Mouse (Mus musculus): ENCODE measurements at regions not wholly inside any gene's neighbourhood (a gene's known extent, or its start where the extent isn't known, plus 50 kb on each side); places are given as distances from the start of the nearest gene placed in this dataset.

GRCm38 (mm10) chr2:9693351-9693750, 187.7 kb upstream of the 4930412O13Rik start:
- H3K36me3 ChIP-seq (ENCODE audit: control insufficient read depth in 1 of 2, insufficient read depth in 2 of 2, low read length in 2 of 2): no peaks in the 10 kb centered on the region
- no peak for DNase-seq (ENCODE audit: low read depth, low spot score)
- H3K4me3 ChIP-seq (ENCODE audit: control insufficient read depth in 1 of 2, insufficient read depth in 1 of 2, low read depth in 2 of 2, low read length in 2 of 2): no peak overlapping the region
- TF ChIP-seq GATA1 (IDR thresholded peaks at IDR 0.05; ENCODE audit: low read depth, low read length) (no peak), POLR2A (IDR thresholded peaks at IDR 0.05; ENCODE audit: control insufficient read depth in 1 of 2, insufficient read depth in 1 of 2, low read depth in 1 of 2, low read length in 2 of 2, poor library complexity in 1 of 2) (no peak), MAZ (IDR thresholded peaks at IDR 0.05; ENCODE audit: low read depth, low read length) (no peak), ZC3H11A (IDR thresholded peaks at IDR 0.05; ENCODE audit: low read depth, low read length) (no peak), CHD2 (IDR thresholded peaks at IDR 0.05; ENCODE audit: low read length) (no peak), EP300 (IDR thresholded peaks at IDR 0.05; ENCODE audit: low read depth in 1 of 2, low read length in 2 of 2) (no peak), ZKSCAN1 (IDR thresholded peaks at IDR 0.05; ENCODE audit: low read depth, low read length) (no peak), USF2 (IDR thresholded peaks at IDR 0.05; ENCODE audit: borderline replicate concordance in 1 of 2, insufficient read depth in 1 of 2, low read depth in 1 of 2, low read length in 2 of 2) (no peak), JUND (IDR thresholded peaks at IDR 0.05; ENCODE audit: low read depth, low read length) (no peak), MAX (IDR thresholded peaks at IDR 0.05; ENCODE audit: low read length) (no peak), MEF2A (IDR thresholded peaks at IDR 0.05; ENCODE audit: extremely low read depth, insufficient replicate concordance, low read depth, low read length, poor library complexity, severe bottlenecking) (no peak), RCOR1 (IDR thresholded peaks at IDR 0.05; ENCODE audit: low read depth, low read length) (no peak), NRF1 (IDR thresholded peaks at IDR 0.05; ENCODE audit: insufficient read depth, low read depth, low read length, poor library complexity, severe bottlenecking) (no peak), USF1 (IDR thresholded peaks at IDR 0.05; ENCODE audit: low read depth, low read length) (no peak), ZMIZ1 (IDR thresholded peaks at IDR 0.05; ENCODE audit: low read depth, low read length) (no peak), BHLHE40 (IDR thresholded peaks at IDR 0.05; ENCODE audit: borderline replicate concordance, low read depth, low read length) (no peak), CHD1 (IDR thresholded peaks at IDR 0.05; ENCODE audit: low read depth, low read length) (no peak), CTCF (IDR thresholded peaks at IDR 0.05 in 2 of 3, conservative IDR thresholded peaks at IDR 0.05 in 1 of 3; ENCODE audit: control insufficient read depth in 1 of 3, insufficient read depth in 1 of 3, low read depth in 2 of 3, low read length in 3 of 3, poor library complexity in 1 of 3, severe bottlenecking in 1 of 3) (no peak), ETS1 (IDR thresholded peaks at IDR 0.05; ENCODE audit: low read depth, low read length) (no peak), TCF12 (IDR thresholded peaks at IDR 0.05; ENCODE audit: low read depth, low read length) (no peak)
- H3K79me2 ChIP-seq (ENCODE audit: control insufficient read depth, insufficient read depth, low read length, poor library complexity): no peaks in the 10 kb centered on the region
- no peaks in the 10 kb centered on the region for H3K4me1 ChIP-seq (ENCODE audit: control insufficient read depth in 1 of 2, insufficient read depth in 2 of 2, low read length in 2 of 2)
- no peak overlapping the region for H3K27ac ChIP-seq (ENCODE audit: control insufficient read depth, low read depth, low read length)
- H3K27me3 ChIP-seq (ENCODE audit: control insufficient read depth in 1 of 2, insufficient read depth in 2 of 2, low read length in 2 of 2): no peaks in the 10 kb centered on the region
- H3K9ac ChIP-seq (ENCODE audit: control insufficient read depth, low read depth, low read length, poor library complexity, severe bottlenecking): no peak overlapping the region
- H3K9me3 ChIP-seq (replicated peaks; ENCODE audit: insufficient read depth, low read length): no peaks in the 10 kb centered on the region

GRCm38 (mm10) chr2:9694178-9694577, 186.9 kb upstream of the 4930412O13Rik start:
- H3K9me3 ChIP-seq (replicated peaks; ENCODE audit: insufficient read depth, low read length): no peaks in the 10 kb centered on the region
- no peaks in the 10 kb centered on the region for H3K4me1 ChIP-seq (ENCODE audit: control insufficient read depth in 1 of 2, insufficient read depth in 2 of 2, low read length in 2 of 2)
- no peak for DNase-seq (ENCODE audit: low read depth, low spot score)
- H3K4me3 ChIP-seq (ENCODE audit: control insufficient read depth in 1 of 2, insufficient read depth in 1 of 2, low read depth in 2 of 2, low read length in 2 of 2): no peak overlapping the region
- H3K9ac ChIP-seq (ENCODE audit: control insufficient read depth, low read depth, low read length, poor library complexity, severe bottlenecking): no peak overlapping the region
- no peak overlapping the region for H3K27ac ChIP-seq (ENCODE audit: control insufficient read depth, low read depth, low read length)
- H3K27me3 ChIP-seq (ENCODE audit: control insufficient read depth in 1 of 2, insufficient read depth in 2 of 2, low read length in 2 of 2): no peaks in the 10 kb centered on the region
- TF ChIP-seq ETS1 (IDR thresholded peaks at IDR 0.05; ENCODE audit: low read depth, low read length) (no peak), E2F4 (IDR thresholded peaks at IDR 0.05; ENCODE audit: borderline replicate concordance, low read depth, low read length) (no peak), MAZ (IDR thresholded peaks at IDR 0.05; ENCODE audit: low read depth, low read length) (no peak), MEF2A (IDR thresholded peaks at IDR 0.05; ENCODE audit: extremely low read depth, insufficient replicate concordance, low read depth, low read length, poor library complexity, severe bottlenecking) (no peak), NRF1 (IDR thresholded peaks at IDR 0.05; ENCODE audit: insufficient read depth, low read depth, low read length, poor library complexity, severe bottlenecking) (no peak), ZNF384 (IDR thresholded peaks at IDR 0.05; ENCODE audit: low read depth, low read length) (no peak), KAT2A (conservative IDR thresholded peaks at IDR 0.05; ENCODE audit: low read depth, low read length) (no peak), MYB (IDR thresholded peaks at IDR 0.05; ENCODE audit: low read depth, low read length) (no peak), CHD2 (IDR thresholded peaks at IDR 0.05; ENCODE audit: low read length) (no peak), ZKSCAN1 (IDR thresholded peaks at IDR 0.05; ENCODE audit: low read depth, low read length) (no peak), GATA1 (IDR thresholded peaks at IDR 0.05; ENCODE audit: low read depth, low read length) (no peak), USF2 (IDR thresholded peaks at IDR 0.05; ENCODE audit: borderline replicate concordance in 1 of 2, insufficient read depth in 1 of 2, low read depth in 1 of 2, low read length in 2 of 2) (no peak), TAL1 (IDR thresholded peaks at IDR 0.05; ENCODE audit: low read length) (no peak), USF1 (IDR thresholded peaks at IDR 0.05; ENCODE audit: low read depth, low read length) (no peak), HCFC1 (IDR thresholded peaks at IDR 0.05; ENCODE audit: low read depth, low read length) (no peak), POLR2A (IDR thresholded peaks at IDR 0.05; ENCODE audit: control insufficient read depth in 1 of 2, insufficient read depth in 1 of 2, low read depth in 1 of 2, low read length in 2 of 2, poor library complexity in 1 of 2) (no peak)
- H3K36me3 ChIP-seq (ENCODE audit: control insufficient read depth in 1 of 2, insufficient read depth in 2 of 2, low read length in 2 of 2): no peaks in the 10 kb centered on the region
- H3K79me2 ChIP-seq (ENCODE audit: control insufficient read depth, insufficient read depth, low read length, poor library complexity): no peaks in the 10 kb centered on the region
